ENCODE assay signal across 11 mouse cellular contexts in the genomic region with DNA sequence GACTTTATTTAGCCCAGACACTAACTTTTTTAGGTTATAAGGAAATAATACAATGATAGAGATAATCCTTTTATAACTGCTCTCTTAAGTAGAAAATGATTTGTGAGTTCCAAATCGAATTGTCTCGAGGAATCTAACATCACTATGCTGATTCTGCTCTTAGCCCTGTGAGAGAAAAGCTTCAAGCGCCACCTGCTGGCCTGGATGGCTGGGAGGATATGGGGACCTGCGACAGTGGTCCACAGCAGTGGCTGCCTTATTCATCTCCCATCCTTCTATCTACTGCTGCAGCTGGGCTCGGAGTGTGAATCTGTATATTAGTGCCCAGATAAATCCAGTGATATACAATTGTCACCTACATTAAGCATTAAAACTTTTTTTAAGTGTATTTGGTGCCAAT. TPM values are rescaled to one million over a fixed set of nuclear protein-coding genes. Genes with fewer than 3 reads are reported as not detected.
DNase-seq lines count a peak whose midpoint lies in the region; ATAC-seq and TF ChIP-seq lines count a peak whose summit lies in the region.
"Not testable (repeated sequence)": the region's sequence is repeated elsewhere in the genome, so short reads cannot be mapped to it uniquely, and the experiment has no call there.
"Had no signal": no experiment of that assay in that cellular context is flagged by ENCODE, and none has a peak within 500 bp of the region (broad histone marks: within the 10 kb centered on the region; RNA-seq: fewer than 3 reads in every experiment).

No protein-coding gene starts in this region.

- H3K27me3 ChIP-seq in ES-Bruce4 (ENCODE audit: control insufficient read depth, insufficient read depth, low read length, poor library complexity, severe bottlenecking); forebrain, embryonic 12.5 days: not testable (repeated sequence)

- not testable (repeated sequence) for H3K4me3 ChIP-seq in ES-Bruce4 (ENCODE audit: low read depth, low read length); bone marrow macrophage, adult 2 months (ENCODE audit: insufficient read depth, low read length); forebrain, embryonic 12.5 days (replicated peaks)

- not testable (repeated sequence) for H3K36me3 ChIP-seq in ES-Bruce4 (ENCODE audit: control insufficient read depth, insufficient read depth, low read length, poor library complexity, severe bottlenecking); forebrain, embryonic 12.5 days (replicated peaks)

- 40% methylated on average over 5 of the region's 5 CpGs for WGBS in forebrain, embryonic 12.5 days

- not testable (repeated sequence) for TF ChIP-seq EP300 in ES-Bruce4 (IDR thresholded peaks at IDR 0.05; ENCODE audit: insufficient read depth, low read depth, low read length)

- H3K9ac ChIP-seq in ES-Bruce4 (ENCODE audit: low read depth, poor library complexity, severe bottlenecking); forebrain, embryonic 12.5 days: not testable (repeated sequence)

- not testable (repeated sequence) for H3K9me3 ChIP-seq in ES-Bruce4 (replicated peaks; ENCODE audit: control insufficient read depth, insufficient read depth, low read length, poor library complexity, severe bottlenecking); forebrain, embryonic 12.5 days

- peak; percentile 20 for DNase-seq in layer of hippocampus, adult 11-12 months (ENCODE audit: low spot score)
- DNase-seq in lung, postnatal 14 days = peak; percentile 12
- DNase-seq in ovary, postnatal 36 days (ENCODE audit: low spot score) = peak; percentile 17

- not testable (repeated sequence) for H3K27ac ChIP-seq in ES-Bruce4 (ENCODE audit: insufficient read depth, low read length); bone marrow macrophage, adult 2 months (ENCODE audit: insufficient read depth, low read depth, low read length); forebrain, embryonic 12.5 days

- TF ChIP-seq CTCF in ES-Bruce4 (IDR thresholded peaks at IDR 0.05; ENCODE audit: low read depth, low read length) = peak; percentile 48
- 0 out of 2 replicates have a peak, but pooled peaks have one; percentile 29 for TF ChIP-seq CTCF in bone marrow macrophage, adult 2 months (IDR thresholded peaks at IDR 0.05; ENCODE audit: low read depth, low read length)

- H3K4me2 ChIP-seq in forebrain, embryonic 12.5 days = not testable (repeated sequence)

- 0 out of 2 replicates have a peak, but pooled peaks have one; percentile 60 for ATAC-seq in forebrain, embryonic 12.5 days (ENCODE audit: low FRiP score)
- peak; percentile 69 to 86; a peak in 3 of 4 replicates for ATAC-seq in hematopoietic stem cell, adult 5-6 weeks (replicated peaks in 1 of 2; ENCODE audit: insufficient read depth in 1 of 2, low FRiP score in 2 of 2, low TSS enrichment in 1 of 2, low read depth in 1 of 2, poor library complexity in 2 of 2, severe bottlenecking in 2 of 2)

- H3K4me1 ChIP-seq in ES-Bruce4 (ENCODE audit: control insufficient read depth, insufficient read depth, low read length); bone marrow macrophage, adult 2 months (ENCODE audit: control insufficient read depth, insufficient read depth, low read length); forebrain, embryonic 12.5 days: not testable (repeated sequence)

- not testable (repeated sequence) for TF ChIP-seq POLR2A in ES-Bruce4 (IDR thresholded peaks at IDR 0.05; ENCODE audit: insufficient read depth, low read length); bone marrow macrophage, adult 2 months (IDR thresholded peaks at IDR 0.05; ENCODE audit: borderline replicate concordance, low read depth, low read length)

RNA-seq across cellular contexts. Expression of a gene that starts 25.7 kb away (rescaled TPM):
- polyA plus RNA-seq in ES-Bruce4 (2011; ENCODE audit: insufficient read depth, insufficient read length, low read depth, missing spikeins) = not detected in 2 replicates
- polyA plus RNA-seq in bone marrow macrophage, adult 2 months (2012; ENCODE audit: insufficient read depth, insufficient read length, missing spikeins) = not detected in 2 replicates
- not detected in 2 replicates for polyA plus RNA-seq in forebrain, embryonic 12.5 days (2016; fragmentation: Nextera tagmentation; extraction: Ambion mirVana)
- 3.5 and 20.1 TPM in 2 replicates for total RNA-seq in hematopoietic stem cell, adult 5-6 weeks (2017)
- total RNA-seq: gastrocnemius, postnatal 36 days had no signal
- polyA plus RNA-seq: erythroblast, embryonic 14.5 days; hindbrain, embryonic 13.5 days had no signal

RNA-seq across cellular contexts. Expression of a gene that starts 28.0 kb away (rescaled TPM):
- not detected in 2 replicates for polyA plus RNA-seq in ES-Bruce4 (2011; ENCODE audit: insufficient read depth, insufficient read length, low read depth, missing spikeins)
- not detected in 2 replicates for polyA plus RNA-seq in bone marrow macrophage, adult 2 months (2012; ENCODE audit: insufficient read depth, insufficient read length, missing spikeins)
- not detected in 2 replicates for polyA plus RNA-seq in forebrain, embryonic 12.5 days (2016; fragmentation: Nextera tagmentation; extraction: Ambion mirVana)
- total RNA-seq in hematopoietic stem cell, adult 5-6 weeks (2017) = not detected in 2 replicates
- total RNA-seq: gastrocnemius, postnatal 36 days had no signal
- polyA plus RNA-seq: erythroblast, embryonic 14.5 days; hindbrain, embryonic 13.5 days; liver, embryonic 13.5 days had no signal

RNA-seq across cellular contexts. Expression of a gene that starts 54.5 kb away (rescaled TPM):
- not detected in 2 replicates for polyA plus RNA-seq in ES-Bruce4 (2011; ENCODE audit: insufficient read depth, insufficient read length, low read depth, missing spikeins)
- not detected in 2 replicates for polyA plus RNA-seq in bone marrow macrophage, adult 2 months (2012; ENCODE audit: insufficient read depth, insufficient read length, missing spikeins)
- polyA plus RNA-seq in forebrain, embryonic 12.5 days (2016; fragmentation: Nextera tagmentation; extraction: Ambion mirVana) = not detected in 2 replicates
- not detected in 2 replicates for total RNA-seq in hematopoietic stem cell, adult 5-6 weeks (2017)
- total RNA-seq: gastrocnemius, postnatal 36 days had no signal
- polyA plus RNA-seq: erythroblast, embryonic 14.5 days; hindbrain, embryonic 13.5 days; liver, embryonic 13.5 days had no signal

RNA-seq across cellular contexts. Expression of a gene that starts 56.8 kb away (rescaled TPM):
- 19.2 and 24.2 TPM in 2 replicates for polyA plus RNA-seq in ES-Bruce4 (2011; ENCODE audit: insufficient read depth, insufficient read length, low read depth, missing spikeins)
- polyA plus RNA-seq in bone marrow macrophage, adult 2 months (2012; ENCODE audit: insufficient read depth, insufficient read length, missing spikeins) = 18.6 and 19.4 TPM in 2 replicates
- 58.2 and 66.0 TPM in 2 replicates for polyA plus RNA-seq in forebrain, embryonic 12.5 days (2016; fragmentation: Nextera tagmentation; extraction: Ambion mirVana)
- 16.8 and 25.1 TPM in 2 replicates for total RNA-seq in hematopoietic stem cell, adult 5-6 weeks (2017)
